Mouse (Mus musculus): ENCODE data around the gene Ccdc187.

- TF ChIP-seq GATA1 (IDR thresholded peaks at IDR 0.05; ENCODE audit: borderline replicate concordance, low read length) (no peak), FLI1 (IDR thresholded peaks at IDR 0.05; ENCODE audit: low read length) (no peak)
These were observed 17.6 kb upstream of the Ccdc187 start for GRCm38 (mm10) chr2:26311936-26312335.

Data from megakaryocyte, embryonic 14.5 days (primary cell).